Mouse (Mus musculus) hindbrain, embryonic 11.5 days (tissue): Measurements from ENCODE around the gene Elavl3. TPM values are rescaled to one million over a fixed set of nuclear protein-coding genes. Genes with fewer than 3 reads are reported as not detected.
A peak's percentile ranks its signal among the peaks of the same experiment; 100 is the strongest.
"Not testable (repeated sequence)": the region's sequence is repeated elsewhere in the genome, so short reads cannot be mapped to it uniquely, and the experiment has no call there.

Source experiments
- ATAC-seq: fragments of 200-750 bp; cut with Nextera tagmentation; 2 replicates; pipeline ENCODE4 v1.8.0; 2017; ENCODE audit warnings: mild to moderate bottlenecking, moderate TSS enrichment, moderate library complexity; ENCODE audit not compliant: low FRiP score
- DNase-seq: peaks from one replicate; pipeline ENCODE4 v3.0.0-alpha.2; 2015; ENCODE audit warnings: low spot score
- H3K27ac ChIP-seq: fragments of 300-500 bp; sonication (generic); 2 replicates; pipeline ENCODE4 v1.5.1; 2014; ENCODE audit warnings: mild to moderate bottlenecking, low read depth, low read length
- H3K27me3 ChIP-seq: fragments of 300-500 bp; sonication (generic); 2 replicates; pipeline ENCODE4 v1.6.1; 2014; ENCODE audit warnings: mild to moderate bottlenecking, low read length, moderate library complexity, mixed read lengths; ENCODE audit not compliant: control insufficient read depth, insufficient read depth
- H3K36me3 ChIP-seq: fragments of 300-500 bp; sonication (generic); 2 replicates; pipeline ENCODE4 v1.6.1; 2014; ENCODE audit warnings: mild to moderate bottlenecking, low read length, moderate library complexity, mixed read lengths; ENCODE audit not compliant: control insufficient read depth, insufficient read depth
- H3K4me1 ChIP-seq: fragments of 300-500 bp; sonication (generic); replicated peaks from 2 replicates; pipeline ENCODE4 v1.6.1; 2014; ENCODE audit warnings: low read length, mixed read lengths; ENCODE audit not compliant: control insufficient read depth, insufficient read depth
- H3K4me2 ChIP-seq: fragments of 300-500 bp; sonication (generic); replicated peaks from 2 replicates; pipeline ENCODE4 v1.6.1; 2014; ENCODE audit warnings: mild to moderate bottlenecking, low read depth, low read length
- H3K4me3 ChIP-seq: fragments of 300-500 bp; sonication (generic); 2 replicates; pipeline ENCODE4 v1.5.1; 2014; ENCODE audit warnings: low read depth, low read length
- H3K9ac ChIP-seq: fragments of 300-500 bp; sonication (generic); 2 replicates; pipeline ENCODE4 v1.6.1; 2014; ENCODE audit warnings: low read depth, low read length
- H3K9me3 ChIP-seq: fragments of 300-500 bp; sonication (generic); 2 replicates; pipeline ENCODE4 v1.6.1; 2016; ENCODE audit warnings: low read length; ENCODE audit not compliant: control insufficient read depth
- WGBS: fragments of 180-500 bp; shearing (Covaris S2); extraction: QIAGEN DNeasy Blood & Tissue Kit; methylation state at CpG from one replicate; pipeline ENCODE4 v1.1.7; 2014; 5-methylcytosine and 5-hydroxymethylcytosine counted together
- polyA plus RNA-seq: library from polyadenylated mRNA; unstranded; fragments of >200 nt; fragmentation: Nextera tagmentation; extraction: Ambion mirVana; gene quantifications from 2 replicates; pipeline ENCODE4 v1.2.1, GENCODE M21; 2014

Elavl3 gene
- polyA plus RNA-seq, 1 experiment from 2014 or later, result 85.2 TPM

GRCm38 (mm10) chr9:22086012-22086411 is 34.2 kb upstream of the Elavl3 start:
- H3K4me3 ChIP-seq, result peak overlapping the region; percentile 49
- 76% methylated on average over 6 of the region's 6 CpGs for WGBS
- H3K9ac ChIP-seq, result peak overlapping the region; percentile 44
- peak overlapping the region; percentile 53 for H3K4me2 ChIP-seq
- no peaks in the 10 kb centered on the region for H3K27me3 ChIP-seq
- no peak for ATAC-seq
- no peak overlapping the region for H3K27ac ChIP-seq
- no peaks in the 10 kb centered on the region for H3K9me3 ChIP-seq
- DNase-seq, result no peak
- peaks cover 3% of the 10 kb centered on the region; the same call in 1 of the 2 replicates for H3K4me1 ChIP-seq
- H3K36me3 ChIP-seq, result no peaks in the 10 kb centered on the region

DNA sequence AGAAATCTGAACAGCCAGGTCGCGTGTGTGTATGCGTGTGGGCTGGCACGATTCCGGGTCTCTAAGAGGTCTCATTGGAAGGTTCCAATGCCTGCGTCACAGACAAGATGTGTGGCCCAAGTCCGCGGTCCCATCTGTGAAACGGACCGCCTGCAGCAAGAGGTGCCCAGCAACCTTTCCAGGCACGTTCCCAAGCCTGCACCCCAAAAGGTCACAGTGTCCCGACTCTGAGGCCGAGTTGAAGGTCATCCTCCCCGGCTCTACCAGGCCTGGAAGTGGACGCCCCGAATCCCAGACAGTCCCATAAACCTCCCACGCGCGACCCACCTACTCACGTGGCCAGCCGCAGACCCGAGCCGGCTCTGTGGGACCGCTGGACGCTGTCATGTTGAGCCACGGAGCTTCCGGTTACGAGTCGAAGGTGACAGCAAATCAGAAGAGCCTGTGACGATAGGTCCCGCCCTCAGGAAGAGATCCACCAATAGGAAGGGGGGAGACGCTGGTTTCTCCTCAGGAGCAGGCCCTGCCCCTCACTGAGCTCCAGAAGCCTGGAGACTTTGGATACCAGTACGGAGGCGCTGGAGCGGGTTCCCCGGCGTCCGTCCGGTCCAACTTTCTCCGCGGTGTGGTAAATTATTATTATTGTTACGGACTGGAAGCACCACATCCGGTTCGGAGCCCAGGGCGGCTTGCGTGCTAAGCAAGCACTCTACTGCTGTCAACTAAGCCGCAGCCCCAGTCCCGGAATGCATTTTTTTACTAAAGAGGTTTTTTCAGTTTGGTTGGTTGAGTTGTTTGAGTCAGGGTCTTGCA is 33.4 kb upstream of the Elavl3 start, which contains the start of gene Ecsit:
TSS of gene Ecsit (minus strand) at position 417 of the 813 bp plus-strand sequence.
- under 1% methylated on average over 48 of the region's 48 CpGs for WGBS
- H3K4me1 ChIP-seq, result peaks cover 3% of the 10 kb centered on the region; the same call in 1 of the 2 replicates
- H3K4me3 ChIP-seq, result peak within 1 kb of the TSS; percentile 49
- peak within 1 kb of the TSS; percentile 44 for H3K9ac ChIP-seq
- no peaks in the 10 kb centered on the region for H3K27me3 ChIP-seq
- no peaks in the 10 kb centered on the region for H3K9me3 ChIP-seq
- DNase-seq (peak; percentile 95), ATAC-seq (peak; percentile 98)
- peak within 1 kb of the TSS; percentile 54 for H3K4me2 ChIP-seq
- no peaks in the 10 kb centered on the region for H3K36me3 ChIP-seq
- no peak within 1 kb of the TSS for H3K27ac ChIP-seq

DNA sequence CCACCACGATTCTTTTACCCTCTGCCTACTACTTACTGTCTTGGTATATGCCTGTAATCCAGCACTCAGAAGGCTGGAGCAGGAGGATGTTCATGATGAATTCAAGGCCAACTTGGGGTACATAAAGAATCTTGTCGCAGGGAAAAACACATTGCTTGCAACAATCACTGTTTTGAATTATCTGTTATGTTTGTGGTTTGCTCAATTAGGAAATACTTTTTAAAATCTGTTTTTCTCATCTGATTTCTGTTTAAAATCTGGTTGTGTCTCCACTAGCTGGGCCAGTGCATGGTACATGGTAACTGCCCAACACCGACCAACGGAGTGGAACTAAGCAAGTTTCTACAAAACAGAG is 32.8 kb upstream of the Elavl3 start:
- Histone ChIP-seq H3K27ac (no peak overlapping the region), H3K4me1 (peaks cover 3% of the 10 kb centered on the region; the same call in 1 of the 2 replicates), H3K27me3 (no peaks in the 10 kb centered on the region), H3K4me3 (peak overlapping the region; percentile 49), H3K9ac (peak overlapping the region; percentile 44), H3K36me3 (no peaks in the 10 kb centered on the region), H3K9me3 (no peaks in the 10 kb centered on the region), H3K4me2 (peak overlapping the region; percentile 54)
- no peak for ATAC-seq
- DNase-seq, result no peak
- WGBS, result 39% methylated on average over 4 of the region's 4 CpGs

DNA sequence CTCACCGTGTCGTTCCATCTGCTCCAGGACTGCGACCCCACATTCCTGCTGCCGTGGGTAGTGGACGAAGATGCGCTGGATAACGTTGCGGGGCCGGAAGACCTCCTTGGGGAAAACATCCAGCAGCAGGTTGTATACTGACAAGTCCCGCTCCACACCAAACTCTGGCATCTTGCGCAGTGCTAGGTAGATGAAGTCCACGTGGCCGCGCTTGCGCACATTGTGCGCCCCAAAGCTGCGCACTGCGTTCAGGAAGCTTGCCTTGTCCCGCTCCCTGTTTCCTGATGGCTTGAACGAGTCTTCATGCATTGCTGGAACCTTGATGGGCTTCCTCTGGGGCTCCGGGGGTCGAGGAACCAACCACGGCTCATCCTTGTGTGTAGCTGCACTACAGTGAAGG is 24.4 kb upstream of the Elavl3 start:
- 94% methylated on average over 23 of the region's 23 CpGs for WGBS
- DNase-seq (no peak), ATAC-seq (no peak)
- H3K27ac ChIP-seq, result no peak overlapping the region
- no peak overlapping the region for H3K4me3 ChIP-seq
- H3K27me3 ChIP-seq, result no peaks in the 10 kb centered on the region
- H3K36me3 ChIP-seq, result no peaks in the 10 kb centered on the region
- no peaks in the 10 kb centered on the region for H3K9me3 ChIP-seq
- H3K4me1 ChIP-seq, result no peaks in the 10 kb centered on the region
- no peak overlapping the region for H3K9ac ChIP-seq
- no peak overlapping the region for H3K4me2 ChIP-seq

DNA sequence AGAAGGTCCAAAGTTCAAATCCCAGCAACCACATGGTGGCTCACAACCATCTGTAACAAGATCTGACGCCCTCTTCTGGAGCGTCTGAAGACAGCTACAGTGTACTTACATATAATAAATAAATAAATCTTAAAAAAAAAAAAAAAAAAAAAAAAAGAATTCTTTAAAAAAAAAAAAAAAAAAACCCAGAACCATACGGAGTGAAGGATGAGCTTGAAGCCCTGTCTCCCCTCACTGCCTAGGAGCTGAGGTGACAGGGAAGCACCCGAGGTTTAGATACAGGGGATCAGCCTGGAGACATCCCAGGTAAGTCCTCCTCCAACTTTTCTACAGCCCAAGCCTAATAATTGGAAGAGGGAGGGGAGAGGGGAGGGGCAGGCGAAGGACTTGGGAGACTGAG is 24.0 kb upstream of the Elavl3 start:
- WGBS, result 75% methylated on average over 5 of the region's 5 CpGs
- not testable (repeated sequence) for H3K9me3 ChIP-seq, ATAC-seq

GRCm38 (mm10) chr9:22072276-22072675 is 20.5 kb upstream of the Elavl3 start:
- H3K27me3 ChIP-seq, result no peaks in the 10 kb centered on the region
- no peak overlapping the region for H3K4me2 ChIP-seq
- H3K9ac ChIP-seq, result no peak overlapping the region
- ATAC-seq (no peak), DNase-seq (no peak)
- H3K27ac ChIP-seq, result no peak overlapping the region
- WGBS, result 94% methylated on average over 4 of the region's 4 CpGs
- no peaks in the 10 kb centered on the region for H3K36me3 ChIP-seq
- no peak overlapping the region for H3K4me3 ChIP-seq
- no peaks in the 10 kb centered on the region for H3K9me3 ChIP-seq
- peaks cover 2% of the 10 kb centered on the region; the same call in 1 of the 2 replicates for H3K4me1 ChIP-seq

More for the DNA sequence above, 24.0 kb upstream of the Elavl3 start:
- H3K4me1 ChIP-seq, H3K36me3 ChIP-seq, H3K27ac ChIP-seq, H3K9ac ChIP-seq, H3K4me2 ChIP-seq, DNase-seq, H3K27me3 ChIP-seq, H3K4me3 ChIP-seq: not testable (repeated sequence)

GRCm38 (mm10) chr9:22070791-22071573 is 19.2 kb upstream of the Elavl3 start, which contains the start of the genes Gm49318 and Zfp653:
Gene Gm49318, minus strand, starts transcription at chr9:22071259.
Gene Zfp653, minus strand, starts transcription at chr9:22071376.
- Histone ChIP-seq H3K4me1 (peaks cover 2% of the 10 kb centered on the region; the same call in 1 of the 2 replicates), H3K27ac (peak within 1 kb of the TSS; percentile 92), H3K9me3 (no peaks in the 10 kb centered on the region), H3K27me3 (no peaks in the 10 kb centered on the region), H3K9ac (peak within 1 kb of the TSS; percentile 95), H3K36me3 (0 out of 2 replicates have a peak, but pooled peaks cover under 1% of the 10 kb centered on the region), H3K4me2 (peak within 1 kb of the TSS; percentile 45), H3K4me3 (peak within 1 kb of the TSS; percentile 72)
- under 1% methylated on average over 75 of the region's 87 CpGs for WGBS
- DNase-seq, result peak; percentile 98
- ATAC-seq, result peak; percentile 99

DNA sequence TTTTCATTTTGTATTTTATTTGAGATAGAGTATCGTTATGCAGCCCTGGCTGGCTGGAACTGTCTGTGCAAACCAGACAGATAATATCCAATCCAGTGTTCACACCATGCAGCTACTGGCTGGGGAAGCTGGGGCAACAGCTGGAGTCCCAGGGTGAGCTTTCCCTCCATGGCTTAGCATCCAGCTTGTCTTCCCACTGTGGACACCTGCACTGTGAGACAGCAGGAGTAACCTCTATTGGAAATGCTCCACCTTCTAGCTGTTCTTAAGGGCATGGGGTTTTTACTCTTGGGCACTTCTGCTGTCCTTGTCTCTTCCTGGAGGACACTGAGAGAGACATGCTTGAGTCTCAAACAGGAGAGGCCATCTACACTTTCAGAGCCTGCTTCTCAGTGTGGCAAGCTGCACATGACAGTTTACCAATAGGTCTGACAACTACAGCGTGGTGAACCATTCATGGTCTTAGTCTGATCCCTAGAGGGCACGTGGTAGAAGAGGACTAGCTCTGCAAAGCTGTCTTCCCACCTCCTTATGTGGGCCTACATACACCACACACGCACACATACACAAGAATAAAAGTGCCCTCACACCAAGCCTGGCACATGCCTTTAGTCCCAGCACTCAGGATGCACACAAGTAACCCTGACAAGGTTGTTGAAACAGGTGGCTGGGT is 18.2 kb upstream of the Elavl3 start:
- ATAC-seq (peak; percentile 15; the same call in 1 of the 2 replicates), DNase-seq (no peak)
- Histone ChIP-seq H3K27ac (no peak overlapping the region), H3K27me3 (no peaks in the 10 kb centered on the region), H3K4me3 (peak overlapping the region; percentile 72), H3K4me1 (peaks cover 2% of the 10 kb centered on the region; the same call in 1 of the 2 replicates), H3K9ac (no peak overlapping the region), H3K4me2 (peak overlapping the region; percentile 45), H3K9me3 (no peaks in the 10 kb centered on the region), H3K36me3 (peaks cover 6% of the 10 kb centered on the region; the same call in 1 of the 2 replicates)
- 68% methylated on average over 4 of the region's 4 CpGs for WGBS
